Mouse (Mus musculus) limb, embryonic 15.5 days (tissue): ENCODE data around the gene Onecut1. TPM values are rescaled to one million over a fixed set of nuclear protein-coding genes. Genes with fewer than 3 reads are reported as not detected.

Experiments used
- ATAC-seq: fragments of 200-750 bp; cut with Nextera tagmentation; 2 replicates; pipeline ENCODE4 v1.8.0; 2017; ENCODE audit warnings: low read depth, moderate TSS enrichment; ENCODE audit not compliant: insufficient number of reproducible peaks, low FRiP score, low TSS enrichment
- H3K27ac ChIP-seq: fragments of 300-500 bp; sonication (generic); 2 replicates; pipeline ENCODE4 v1.5.1; 2015; ENCODE audit warnings: moderate library complexity, mild to moderate bottlenecking, inconsistent platforms
- H3K27me3 ChIP-seq: fragments of 300-500 bp; sonication (generic); 2 replicates; pipeline ENCODE4 v1.6.1; 2015; ENCODE audit warnings: inconsistent platforms
- H3K36me3 ChIP-seq: fragments of 300-500 bp; sonication (generic); 2 replicates; pipeline ENCODE4 v1.6.1; 2015; ENCODE audit warnings: inconsistent platforms
- H3K4me1 ChIP-seq: fragments of 300-500 bp; sonication (generic); 2 replicates; pipeline ENCODE4 v1.6.1; 2015; ENCODE audit warnings: inconsistent platforms
- H3K4me2 ChIP-seq: fragments of 300-500 bp; sonication (generic); 2 replicates; pipeline ENCODE4 v1.6.1; 2015; ENCODE audit warnings: mild to moderate bottlenecking, inconsistent platforms
- H3K4me3 ChIP-seq: fragments of 300-500 bp; sonication (generic); 2 replicates; pipeline ENCODE4 v1.5.1; 2015; ENCODE audit warnings: mild to moderate bottlenecking, inconsistent platforms
- H3K9ac ChIP-seq: fragments of 300-500 bp; sonication (generic); 2 replicates; pipeline ENCODE4 v1.6.1; 2015; ENCODE audit warnings: inconsistent platforms
- H3K9me3 ChIP-seq: fragments of 300-500 bp; sonication (generic); 2 replicates; pipeline ENCODE4 v1.6.1; 2016; ENCODE audit warnings: inconsistent platforms
- WGBS: fragments of 180-500 bp; shearing (Covaris S2); methylation state at CpG from one replicate; pipeline ENCODE4 v1.1.7; 2015; 5-methylcytosine and 5-hydroxymethylcytosine counted together
- polyA plus RNA-seq: library from polyadenylated mRNA; unstranded; fragments of >200 nt; fragmentation: Nextera tagmentation; extraction: Ambion mirVana; gene quantifications from 2 replicates; pipeline ENCODE4 v1.2.1, GENCODE M21; 2015

The Onecut1 gene
- polyA plus RNA-seq, 1 experiment from 2014 or later = 0.04 TPM

- H3K4me1 ChIP-seq = peaks cover 29% of the 10 kb centered on the region
- WGBS = 1% methylated on average over 56 of the region's 56 CpGs
- H3K9me3 ChIP-seq = no peaks in the 10 kb centered on the region
- no peak overlapping the region for H3K9ac ChIP-seq
- no peaks in the 10 kb centered on the region for H3K36me3 ChIP-seq
- H3K27ac ChIP-seq = no peak overlapping the region
- ATAC-seq = no peak
- peak overlapping the region; percentile 49 for H3K4me3 ChIP-seq
- H3K27me3 ChIP-seq = peaks cover 100% of the 10 kb centered on the region
- H3K4me2 ChIP-seq = peak overlapping the region; percentile 93
These were observed 1.3 kb downstream of the Onecut1 start for GRCm38 (mm10) chr9:74862783-74863654.

GRCm38 (mm10) chr9:74863655-74864443 lies 2.1 kb downstream of the Onecut1 start:
- Histone ChIP-seq H3K9me3 (no peaks in the 10 kb centered on the region), H3K4me1 (peaks cover 29% of the 10 kb centered on the region), H3K4me2 (no peak overlapping the region), H3K4me3 (peak overlapping the region; percentile 49; the same call in 1 of the 2 replicates), H3K27ac (no peak overlapping the region), H3K9ac (no peak overlapping the region), H3K36me3 (no peaks in the 10 kb centered on the region), H3K27me3 (peaks cover 100% of the 10 kb centered on the region)
- no peak for ATAC-seq
- WGBS = 2% methylated on average over 36 of the region's 36 CpGs

DNA sequence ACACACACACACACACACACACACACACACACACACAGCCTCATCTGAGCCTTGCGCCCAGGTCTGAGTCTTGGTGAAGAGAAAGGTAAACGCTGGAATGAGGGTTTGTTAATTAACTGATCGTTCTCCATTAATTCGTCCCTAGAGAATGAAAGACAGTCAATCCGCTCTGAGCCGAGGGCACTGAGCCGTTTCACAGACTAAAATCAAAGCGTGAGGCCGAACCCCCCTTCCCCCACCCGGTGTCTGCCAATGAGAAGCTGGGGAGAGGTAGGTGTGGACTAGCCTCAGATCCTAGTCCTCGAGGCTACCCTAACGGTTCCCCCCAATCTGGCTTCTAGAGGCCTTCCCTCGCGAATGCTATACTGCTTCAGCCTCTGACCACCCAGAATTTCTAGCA lies 2.8 kb downstream of the Onecut1 start:
- no peak overlapping the region for H3K27ac ChIP-seq
- no peaks in the 10 kb centered on the region for H3K9me3 ChIP-seq
- H3K9ac ChIP-seq = no peak overlapping the region
- ATAC-seq = no peak
- peaks cover 100% of the 10 kb centered on the region for H3K27me3 ChIP-seq
- H3K4me1 ChIP-seq = peaks cover 29% of the 10 kb centered on the region
- no peak overlapping the region for H3K4me3 ChIP-seq
- H3K4me2 ChIP-seq = no peak overlapping the region
- no peaks in the 10 kb centered on the region for H3K36me3 ChIP-seq
- 4% methylated on average over 14 of the region's 14 CpGs for WGBS

- no peak overlapping the region for H3K27ac ChIP-seq
- no peak overlapping the region for H3K4me3 ChIP-seq
- 8% methylated on average over 27 of the region's 27 CpGs for WGBS
- no peaks in the 10 kb centered on the region for H3K9me3 ChIP-seq
- H3K9ac ChIP-seq = no peak overlapping the region
- peaks cover 97% of the 10 kb centered on the region for H3K27me3 ChIP-seq
- H3K4me1 ChIP-seq = peaks cover 21% of the 10 kb centered on the region
- H3K4me2 ChIP-seq = no peak overlapping the region
- no peak for ATAC-seq
- H3K36me3 ChIP-seq = no peaks in the 10 kb centered on the region
These were observed 5.0 kb downstream of the Onecut1 start for GRCm38 (mm10) chr9:74866596-74867313.

DNA sequence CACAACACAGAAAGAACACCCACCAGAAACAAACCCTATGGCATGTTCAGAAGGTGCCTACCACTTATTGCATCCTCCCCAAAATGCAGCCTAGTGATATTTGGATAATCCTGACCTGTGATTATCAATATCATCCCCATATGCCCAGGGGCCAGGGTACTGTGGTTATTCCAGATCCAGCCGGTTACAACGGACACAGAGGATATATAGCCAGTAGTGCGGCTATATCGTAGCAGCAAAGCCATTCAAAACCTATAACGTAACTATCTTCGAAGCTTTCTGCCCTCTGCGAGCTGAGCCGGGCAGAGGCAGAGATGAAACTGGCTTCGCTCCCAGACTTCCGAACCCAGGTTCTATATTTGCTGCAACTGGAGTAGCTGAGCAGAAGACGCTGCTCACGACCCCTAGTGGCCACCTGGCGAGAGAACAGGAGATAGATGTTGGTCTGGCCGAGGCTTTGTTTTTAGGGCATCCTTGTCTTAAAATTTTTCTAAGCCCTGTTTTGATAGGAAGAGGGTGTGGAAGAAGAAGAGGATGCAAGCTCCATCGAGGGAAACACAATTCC lies 6.0 kb downstream of the Onecut1 start:
- no peak for ATAC-seq

GRCm38 (mm10) chr9:74868336-74868950 lies 6.7 kb downstream of the Onecut1 start:
- Histone ChIP-seq H3K9me3 (no peaks in the 10 kb centered on the region), H3K27ac (no peak overlapping the region), H3K4me1 (peaks cover 4% of the 10 kb centered on the region), H3K36me3 (no peaks in the 10 kb centered on the region), H3K4me3 (no peak overlapping the region), H3K4me2 (no peak overlapping the region), H3K9ac (no peak overlapping the region), H3K27me3 (peaks cover 93% of the 10 kb centered on the region)
- ATAC-seq = no peak
- WGBS = 6% methylated on average over 22 of the region's 22 CpGs

More for the DNA sequence above, 6.0 kb downstream of the Onecut1 start:
- Histone ChIP-seq H3K9me3 (no peaks in the 10 kb centered on the region), H3K9ac (no peak overlapping the region), H3K27me3 (peaks cover 93% of the 10 kb centered on the region), H3K27ac (no peak overlapping the region), H3K4me1 (peaks cover 11% of the 10 kb centered on the region), H3K36me3 (no peaks in the 10 kb centered on the region), H3K4me3 (no peak overlapping the region), H3K4me2 (no peak overlapping the region)
- 8% methylated on average over 15 of the region's 15 CpGs for WGBS

DNA sequence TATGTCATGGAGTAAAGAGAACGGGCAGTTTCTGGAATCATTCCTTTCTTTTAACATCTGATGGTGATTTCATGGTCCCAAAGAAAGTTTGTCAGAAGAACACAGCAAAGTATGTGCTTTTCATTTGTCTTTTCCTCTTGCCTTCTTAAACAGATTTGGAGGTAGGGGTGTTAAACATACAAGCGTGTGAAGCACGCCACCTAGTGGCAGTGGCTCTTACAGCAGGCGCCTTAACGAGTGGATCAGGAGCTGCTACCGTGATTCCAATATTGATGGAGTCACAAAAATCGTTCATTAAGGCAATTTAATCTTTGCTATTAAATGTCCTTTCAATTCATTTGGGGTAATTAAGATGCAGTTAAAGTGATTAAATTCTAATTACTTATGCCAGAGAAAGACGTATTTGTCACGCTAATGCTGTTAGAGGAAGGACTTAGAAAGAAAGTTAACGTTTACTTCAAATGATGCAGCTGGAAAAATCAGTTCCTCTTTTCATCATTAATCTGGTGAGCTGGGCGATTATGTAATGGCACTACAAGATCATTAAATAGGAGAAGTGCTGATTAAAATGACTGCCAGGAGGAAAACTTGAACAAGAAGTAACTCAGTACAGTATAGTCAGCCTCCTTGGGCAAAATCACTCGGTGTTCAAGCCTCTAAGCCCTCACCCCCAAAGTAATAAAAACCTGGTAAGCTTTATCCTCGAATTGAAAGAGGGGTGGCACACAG lies 9.4 kb downstream of the Onecut1 start:
- Histone ChIP-seq H3K4me2 (no peak overlapping the region), H3K27ac (no peak overlapping the region), H3K9me3 (no peaks in the 10 kb centered on the region), H3K27me3 (peaks cover 77% of the 10 kb centered on the region), H3K36me3 (no peaks in the 10 kb centered on the region), H3K9ac (no peak overlapping the region), H3K4me1 (0 out of 2 replicates have a peak, but pooled peaks cover 3% of the 10 kb centered on the region), H3K4me3 (no peak overlapping the region)
- ATAC-seq = no peak
- WGBS = 15% methylated on average over 13 of the region's 13 CpGs

- Histone ChIP-seq H3K27me3 (peaks cover 28% of the 10 kb centered on the region), H3K4me3 (no peak overlapping the region), H3K9me3 (no peaks in the 10 kb centered on the region), H3K36me3 (no peaks in the 10 kb centered on the region), H3K9ac (no peak overlapping the region), H3K4me2 (no peak overlapping the region), H3K27ac (no peak overlapping the region), H3K4me1 (no peaks in the 10 kb centered on the region)
- ATAC-seq = no peak
- 62% methylated on average over 6 of the region's 6 CpGs for WGBS
These were observed 14.6 kb downstream of the Onecut1 start for GRCm38 (mm10) chr9:74876328-74876727.

GRCm38 (mm10) chr9:74877709-74878108 lies 16.0 kb downstream of the Onecut1 start:
- H3K27ac ChIP-seq = no peak overlapping the region
- H3K4me1 ChIP-seq = no peaks in the 10 kb centered on the region
- 72% methylated on average over 2 of the region's 2 CpGs for WGBS
- H3K27me3 ChIP-seq = peaks cover 18% of the 10 kb centered on the region
- H3K9ac ChIP-seq = no peak overlapping the region
- no peak overlapping the region for H3K4me2 ChIP-seq
- H3K36me3 ChIP-seq = no peaks in the 10 kb centered on the region
- no peak overlapping the region for H3K4me3 ChIP-seq
- no peak for ATAC-seq
- no peaks in the 10 kb centered on the region for H3K9me3 ChIP-seq

GRCm38 (mm10) chr9:74887866-74888265 lies 26.1 kb downstream of the Onecut1 start:
- Histone ChIP-seq H3K4me1 (no peaks in the 10 kb centered on the region), H3K27ac (no peak overlapping the region), H3K9ac (no peak overlapping the region), H3K4me3 (no peak overlapping the region), H3K36me3 (no peaks in the 10 kb centered on the region), H3K27me3 (no peaks in the 10 kb centered on the region), H3K9me3 (no peaks in the 10 kb centered on the region), H3K4me2 (no peak overlapping the region)
- no peak for ATAC-seq
- 73% methylated on average over 4 of the region's 4 CpGs for WGBS

DNA sequence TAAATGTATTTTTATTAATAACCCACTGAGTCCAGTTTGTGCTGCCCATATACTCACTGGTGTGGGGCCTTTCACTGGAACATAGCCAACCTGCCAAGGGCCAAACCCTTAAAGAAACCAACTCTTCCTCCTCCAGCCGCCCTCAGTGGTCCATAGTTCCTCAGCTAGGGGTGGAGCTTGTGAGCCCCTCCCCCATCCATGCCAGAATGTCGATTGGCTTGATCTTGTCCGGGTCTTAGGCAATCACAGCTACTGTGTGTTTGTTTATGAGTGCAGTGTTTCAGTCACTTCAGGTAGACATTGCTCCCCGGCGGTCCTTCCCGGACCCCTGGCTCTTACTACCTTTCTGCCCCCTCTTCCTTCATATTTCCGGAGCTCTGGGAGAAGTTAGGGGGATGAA lies 35.0 kb downstream of the Onecut1 start:
- no peaks in the 10 kb centered on the region for H3K9me3 ChIP-seq
- H3K4me1 ChIP-seq = no peaks in the 10 kb centered on the region
- H3K9ac ChIP-seq = no peak overlapping the region
- H3K36me3 ChIP-seq = no peaks in the 10 kb centered on the region
- H3K4me3 ChIP-seq = no peak overlapping the region
- WGBS = 84% methylated on average over 7 of the region's 7 CpGs
- no peak for ATAC-seq
- no peaks in the 10 kb centered on the region for H3K27me3 ChIP-seq
- H3K27ac ChIP-seq = no peak overlapping the region
- H3K4me2 ChIP-seq = no peak overlapping the region
